ENCODE assay signal across 15 mouse cellular contexts in the genomic region with DNA sequence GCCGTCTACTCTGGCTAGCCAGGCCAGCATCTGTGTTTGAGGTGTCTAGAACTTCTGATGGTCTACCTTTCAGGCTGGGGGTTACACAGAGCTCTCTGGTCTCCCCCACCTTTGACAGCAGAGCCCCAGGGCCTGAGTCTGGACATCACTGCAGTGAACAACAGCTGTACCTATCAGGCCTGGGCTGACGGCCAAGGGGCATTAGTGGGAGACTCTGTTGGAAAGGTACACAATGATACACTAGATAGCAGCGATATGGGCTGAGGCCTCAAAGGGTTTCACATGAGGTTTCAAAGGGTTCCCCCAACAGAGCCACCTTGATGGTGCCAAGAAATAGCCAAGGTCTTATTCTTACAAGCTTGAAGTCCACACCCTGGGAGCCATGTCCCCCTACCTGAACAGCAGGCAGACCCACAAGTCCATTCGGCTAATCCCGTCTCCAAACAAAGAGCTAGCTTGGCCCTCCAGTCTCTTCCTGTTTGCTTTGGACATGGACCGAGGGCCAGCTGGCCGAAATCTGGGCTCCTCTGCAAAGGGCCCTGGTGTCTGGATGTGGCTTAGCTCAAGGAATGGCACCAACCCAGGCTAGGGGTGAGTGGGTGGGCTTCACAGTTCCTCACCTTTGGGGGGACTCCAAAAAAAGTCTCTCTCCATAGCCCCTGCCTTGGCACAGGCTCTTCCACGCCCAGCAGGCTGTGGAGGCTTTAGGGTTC. TPM values are rescaled to one million over a fixed set of nuclear protein-coding genes. Genes with fewer than 3 reads are reported as not detected.
DNase-seq lines count a peak whose midpoint lies in the region; ATAC-seq lines count a peak whose summit lies in the region.
"Had no signal": no experiment of that assay in that cellular context is flagged by ENCODE, and none has a peak within 500 bp of the region (broad histone marks: within the 10 kb centered on the region; RNA-seq: fewer than 3 reads in every experiment).

No protein-coding gene starts in this region.

- 0 out of 2 replicates have a peak overlapping the region, but pooled peaks have one; percentile 25 for H3K27ac ChIP-seq in heart, embryonic 10.5 days
- peak overlapping the region; percentile 44; the same call in 1 of the 2 replicates for H3K27ac ChIP-seq in intestine, embryonic 15.5 days
- H3K27ac ChIP-seq in stomach, embryonic 14.5 days (ENCODE audit: low read length), result peak overlapping the region; percentile 21; the same call in 1 of the 2 replicates
- H3K27ac ChIP-seq: embryonic facial prominence, embryonic 12.5 days; hindbrain, embryonic 15.5 days; limb, embryonic 12.5 days; midbrain, embryonic 13.5 days had no signal

- DNase-seq in lung, adult 18-20 months, result peak; percentile 23 to 35
- DNase-seq in lung, postnatal 36 days, result no peak
- DNase-seq in heart, embryonic 10.5 days (ENCODE audit: low spot score), result no peak
- DNase-seq in right cerebral cortex, postnatal 4 days, result no peak
- DNase-seq in cerebellum, postnatal 10 days, result no peak
- no peak for DNase-seq in left cerebral cortex, adult 8-10 months (ENCODE audit: low spot score in 2 of 2)
- DNase-seq: lung, postnatal 14 days had no signal

- peaks cover 29% of the 10 kb centered on the region for H3K4me1 ChIP-seq in heart, embryonic 10.5 days
- peaks cover 18% of the 10 kb centered on the region for H3K4me1 ChIP-seq in intestine, embryonic 15.5 days (replicated peaks)
- H3K4me1 ChIP-seq in stomach, embryonic 14.5 days (ENCODE audit: control insufficient read depth, insufficient read depth, low read length), result 0 out of 2 replicates have a peak, but pooled peaks cover 12% of the 10 kb centered on the region

- peak; percentile 15 for ATAC-seq in intestine, embryonic 15.5 days
- peak; percentile 35; the same call in 1 of the 2 replicates for ATAC-seq in stomach, embryonic 14.5 days (ENCODE audit: insufficient number of reproducible peaks, insufficient read depth, low FRiP score, low read depth)
- ATAC-seq: midbrain, embryonic 13.5 days had no signal

- peak overlapping the region; percentile 52 for H3K4me2 ChIP-seq in intestine, embryonic 15.5 days (replicated peaks)
- H3K4me2 ChIP-seq in stomach, embryonic 14.5 days (replicated peaks; ENCODE audit: low read depth, low read length), result no peak overlapping the region
- H3K4me2 ChIP-seq: embryonic facial prominence, embryonic 12.5 days; hindbrain, embryonic 15.5 days; limb, embryonic 12.5 days; midbrain, embryonic 13.5 days had no signal

- 72% methylated on average over 8 of the region's 8 CpGs for WGBS in heart, embryonic 10.5 days
- WGBS in intestine, embryonic 15.5 days, result 56% methylated on average over 8 of the region's 8 CpGs
- 64% methylated on average over 8 of the region's 8 CpGs for WGBS in stomach, embryonic 14.5 days

- H3K9ac ChIP-seq in intestine, embryonic 15.5 days, result peak overlapping the region; percentile 5; the same call in 1 of the 2 replicates
- H3K9ac ChIP-seq in stomach, embryonic 14.5 days (replicated peaks; ENCODE audit: low read depth, low read length), result no peak overlapping the region
- H3K9ac ChIP-seq: embryonic facial prominence, embryonic 12.5 days; hindbrain, embryonic 15.5 days; limb, embryonic 12.5 days; midbrain, embryonic 13.5 days had no signal

- H3K27me3 ChIP-seq in heart, embryonic 10.5 days (ENCODE audit: insufficient read depth, poor library complexity, severe bottlenecking), result peaks cover 33% of the 10 kb centered on the region
- no peaks in the 10 kb centered on the region for H3K27me3 ChIP-seq in intestine, embryonic 15.5 days (replicated peaks)
- H3K27me3 ChIP-seq in stomach, embryonic 14.5 days (ENCODE audit: control insufficient read depth, insufficient read depth, low read length), result no peaks in the 10 kb centered on the region
- H3K27me3 ChIP-seq: embryonic facial prominence, embryonic 12.5 days; limb, embryonic 12.5 days had no signal

- H3K9me3 ChIP-seq in heart, embryonic 10.5 days, result no peaks in the 10 kb centered on the region
- no peaks in the 10 kb centered on the region for H3K9me3 ChIP-seq in intestine, embryonic 15.5 days
- no peaks in the 10 kb centered on the region for H3K9me3 ChIP-seq in stomach, embryonic 14.5 days (ENCODE audit: control insufficient read depth, low read depth, low read length)
- H3K9me3 ChIP-seq: embryonic facial prominence, embryonic 12.5 days; hindbrain, embryonic 15.5 days; limb, embryonic 12.5 days; midbrain, embryonic 13.5 days had no signal

- no peaks in the 10 kb centered on the region; the same call in 1 of the 2 replicates for H3K36me3 ChIP-seq in heart, embryonic 10.5 days
- no peaks in the 10 kb centered on the region for H3K36me3 ChIP-seq in intestine, embryonic 15.5 days
- H3K36me3 ChIP-seq in stomach, embryonic 14.5 days (ENCODE audit: control insufficient read depth, insufficient read depth, low read length), result no peaks in the 10 kb centered on the region
- H3K36me3 ChIP-seq: hindbrain, embryonic 15.5 days; midbrain, embryonic 13.5 days had no signal

- no peak overlapping the region for H3K4me3 ChIP-seq in heart, embryonic 10.5 days
- H3K4me3 ChIP-seq in intestine, embryonic 15.5 days (replicated peaks), result no peak overlapping the region
- H3K4me3 ChIP-seq in stomach, embryonic 14.5 days (ENCODE audit: low read depth, low read length), result no peak overlapping the region
- H3K4me3 ChIP-seq: embryonic facial prominence, embryonic 12.5 days; hindbrain, embryonic 15.5 days; limb, embryonic 12.5 days; midbrain, embryonic 13.5 days had no signal

RNA-seq across cellular contexts. Expression of a gene that starts 16.6 kb away (rescaled TPM):
- 6.8 and 8.3 TPM in 2 replicates for polyA plus RNA-seq in heart, embryonic 10.5 days (2016; fragmentation: Nextera tagmentation; extraction: Ambion mirVana)
- polyA plus RNA-seq in intestine, embryonic 15.5 days (2015; fragmentation: Nextera tagmentation; extraction: Ambion mirVana), result 161 and 174 TPM in 2 replicates
- polyA plus RNA-seq in stomach, embryonic 14.5 days (2014; fragmentation: Nextera tagmentation; extraction: Ambion mirVana), result 25.9 and 26.3 TPM in 2 replicates
- 1 to 10 TPM; 5.8 to 9.4 (median 7.2) TPM for total RNA-seq in left cerebral cortex, adult 8-10 months (2022)

RNA-seq across cellular contexts. Expression of a gene that starts 33.7 kb away (rescaled TPM):
- polyA plus RNA-seq in heart, embryonic 10.5 days (2016; fragmentation: Nextera tagmentation; extraction: Ambion mirVana), result 0.21 and 0.48 TPM in 2 replicates
- polyA plus RNA-seq in intestine, embryonic 15.5 days (2015; fragmentation: Nextera tagmentation; extraction: Ambion mirVana), result 1.3 and 2.0 TPM in 2 replicates
- 0.55 and 1.2 TPM in 2 replicates for polyA plus RNA-seq in stomach, embryonic 14.5 days (2014; fragmentation: Nextera tagmentation; extraction: Ambion mirVana)
- total RNA-seq in left cerebral cortex, adult 8-10 months (2022), result 1 to 10 TPM; 1.1 to 2.4 (median 1.7) TPM
- total RNA-seq: MEL had no signal

RNA-seq across cellular contexts. Expression of a gene that starts 50.7 kb away (rescaled TPM):
- polyA plus RNA-seq in heart, embryonic 10.5 days (2016; fragmentation: Nextera tagmentation; extraction: Ambion mirVana), result 0.16 and 0.30 TPM in 2 replicates
- polyA plus RNA-seq in intestine, embryonic 15.5 days (2015; fragmentation: Nextera tagmentation; extraction: Ambion mirVana), result 0.13 and 0.21 TPM in 2 replicates
- not detected in 2 replicates for polyA plus RNA-seq in stomach, embryonic 14.5 days (2014; fragmentation: Nextera tagmentation; extraction: Ambion mirVana)
- under 1 TPM in 1 of 4 experiments, not detected in 3; 0.30 TPM for total RNA-seq in left cerebral cortex, adult 8-10 months (2022)
- total RNA-seq: adrenal gland, postnatal 36 days; MEL had no signal
- polyA plus RNA-seq: embryonic facial prominence, embryonic 12.5 days; limb, embryonic 12.5 days; midbrain, embryonic 13.5 days had no signal

Comparison
In these comparisons a context has a peak if more than half of its experiments do, and no peak if none do; other contexts are left out.
1. DNase-seq: peak in lung, adult 18-20 months (2 of 2); none in lung, postnatal 36 days (single experiment), heart, embryonic 10.5 days (single experiment), right cerebral cortex, postnatal 4 days (single experiment), cerebellum, postnatal 10 days (0 of 2) and left cerebral cortex, adult 8-10 months (0 of 2).
2. Peak in every context shown above with its lines, with median percentiles within 50 percentile points of each other: H3K27ac ChIP-seq.